Mouse (Mus musculus) lung, adult 2 months (tissue): ENCODE measurements around the gene Crim1.

Experiments
- CTCF ChIP-seq: fragments of 200-500 bp; IDR thresholded peaks from 2 replicates; pipeline ENCODE4 v1.5.1; 2011; ENCODE audit warnings: mild to moderate bottlenecking, low read length, control low read depth; ENCODE audit not compliant: insufficient read depth
- POLR2A ChIP-seq: fragments of 200-500 bp; IDR thresholded peaks from 2 replicates; pipeline ENCODE4 v1.6.1; 2011; ENCODE audit warnings: low read depth, mild to moderate bottlenecking, control low read depth, low read length, borderline replicate concordance; ENCODE audit errors: extremely low read depth

DNA sequence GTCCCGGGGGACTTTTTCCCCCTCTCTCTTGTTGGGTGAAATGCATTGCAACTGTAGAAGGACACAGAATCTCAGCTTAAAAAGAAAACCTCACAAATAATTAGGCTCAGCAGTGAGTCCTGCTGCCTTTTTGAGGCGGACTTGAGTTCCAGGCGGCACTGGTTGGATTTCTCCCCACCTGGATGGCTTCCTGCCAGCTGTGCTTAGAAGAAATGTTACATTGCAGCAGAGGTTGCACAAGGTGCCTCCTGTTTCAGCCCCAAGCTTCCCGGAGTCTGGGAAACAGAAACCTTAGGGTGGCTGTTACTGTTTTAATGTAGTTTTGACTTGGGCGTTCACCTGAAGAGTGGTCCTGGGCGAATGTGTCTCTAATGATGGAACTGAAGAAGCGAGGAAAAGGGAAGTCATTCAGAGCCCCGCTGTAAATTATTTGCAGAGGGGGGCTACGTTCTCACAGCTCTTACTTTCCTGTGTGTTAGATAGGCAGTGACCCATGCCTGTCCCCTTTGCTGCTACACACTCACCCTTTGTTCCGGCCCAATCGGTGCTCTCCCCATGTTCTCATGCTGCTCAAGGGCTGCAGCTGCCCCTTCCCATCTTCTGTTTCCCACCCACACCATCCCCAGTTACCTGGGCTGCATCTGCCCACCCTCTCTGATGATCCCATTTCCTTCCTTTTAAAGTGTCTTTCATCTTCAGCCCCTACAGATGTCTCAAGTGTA lies 83.4 kb downstream of the Crim1 start:
- TF ChIP-seq CTCF, result no peak
- no peak for TF ChIP-seq POLR2A
